Comparison of ENCODE assay signal across 21 mouse cellular contexts in genomic region chr10:104686669-104687068, GRCm38 (mm10).
DNase-seq lines count a peak whose midpoint lies in the region; ATAC-seq and TF ChIP-seq lines count a peak whose summit lies in the region.
"Had no signal": no experiment of that assay in that cellular context is flagged by ENCODE, and none has a peak within 500 bp of the region (broad histone marks: within the 10 kb centered on the region; RNA-seq: fewer than 3 reads in every experiment).

No protein-coding gene starts in this region.

- no peak overlapping the region for H3K4me3 ChIP-seq in forebrain, embryonic 12.5 days (replicated peaks)
- H3K4me3 ChIP-seq in forebrain, embryonic 10.5 days = no peak overlapping the region
- H3K4me3 ChIP-seq in intestine, postnatal 0 days (ENCODE audit: low read depth, low read length) = no peak overlapping the region
- H3K4me3 ChIP-seq: embryonic facial prominence, embryonic 10.5 days; layer of hippocampus, adult 2 months; limb, embryonic 13.5 days; megakaryocyte, embryonic 14.5 days had no signal

- H3K4me1 ChIP-seq in forebrain, embryonic 12.5 days = no peaks in the 10 kb centered on the region
- H3K4me1 ChIP-seq in forebrain, embryonic 10.5 days = no peaks in the 10 kb centered on the region
- no peaks in the 10 kb centered on the region for H3K4me1 ChIP-seq in intestine, postnatal 0 days (replicated peaks; ENCODE audit: control insufficient read depth, insufficient read depth, low read length)
- H3K4me1 ChIP-seq: embryonic facial prominence, embryonic 10.5 days; limb, embryonic 13.5 days; megakaryocyte, embryonic 14.5 days had no signal

- H3K9ac ChIP-seq in forebrain, embryonic 12.5 days = no peak overlapping the region
- H3K9ac ChIP-seq in intestine, postnatal 0 days (ENCODE audit: low read depth, low read length) = no peak overlapping the region
- H3K9ac ChIP-seq: limb, embryonic 13.5 days; liver, embryonic 14.5 days had no signal

- 84% methylated on average over 6 of the region's 6 CpGs for whole genome bisulfite sequencing in forebrain, embryonic 12.5 days
- WGBS in forebrain, embryonic 10.5 days = 95% methylated on average over 6 of the region's 6 CpGs
- 93% methylated on average over 6 of the region's 6 CpGs for WGBS in intestine, postnatal 0 days

- H3K27ac ChIP-seq in forebrain, embryonic 12.5 days = no peak overlapping the region
- no peak overlapping the region for H3K27ac ChIP-seq in forebrain, embryonic 10.5 days
- no peak overlapping the region for H3K27ac ChIP-seq in intestine, postnatal 0 days (ENCODE audit: low read depth, low read length)
- H3K27ac ChIP-seq: embryonic facial prominence, embryonic 10.5 days; kidney, postnatal 0 days; layer of hippocampus, adult 2 months; limb, embryonic 13.5 days; liver, embryonic 14.5 days had no signal

- ATAC-seq in forebrain, embryonic 12.5 days (ENCODE audit: low FRiP score) = peak; percentile 39; the same call in 1 of the 2 replicates
- ATAC-seq in intestine, postnatal 0 days = no peak
- ATAC-seq: activated CD4-positive, CD25-positive, alpha-beta regulatory T cell, adult 4 months had no signal

- no peak for TF ChIP-seq CTCF in intestine, postnatal 0 days (IDR thresholded peaks at IDR 0.05; ENCODE audit: low read depth)

- DNase-seq in forebrain, embryonic 10.5 days (ENCODE audit: extremely low spot score, low spot score) = no peak
- peak; percentile 1 for DNase-seq in left cerebral cortex, adult 11 months (ENCODE audit: low spot score)
- no peak for DNase-seq in left cerebral cortex, adult 8-10 months (ENCODE audit: low spot score in 2 of 2)
- peak; percentile 6 to 13 for DNase-seq in right cerebral cortex, adult 2 months (ENCODE audit: low spot score in 2 of 2)
- DNase-seq in right cerebral cortex, postnatal 25 days = no peak
- peak; percentile 15 to 56 for DNase-seq in layer of hippocampus, postnatal 14 days (ENCODE audit: low spot score in 2 of 2)
- DNase-seq: adrenal gland, postnatal 10 days; cerebellum, adult 11-12 months; kidney, adult 18-20 months; midbrain, embryonic 14.5 days; thymus, postnatal 14 days had no signal

- no peaks in the 10 kb centered on the region for H3K9me3 ChIP-seq in forebrain, embryonic 12.5 days
- H3K9me3 ChIP-seq in forebrain, embryonic 10.5 days = no peaks in the 10 kb centered on the region
- no peaks in the 10 kb centered on the region for H3K9me3 ChIP-seq in intestine, postnatal 0 days (ENCODE audit: control insufficient read depth)
- H3K9me3 ChIP-seq: embryonic facial prominence, embryonic 10.5 days; G1E; limb, embryonic 13.5 days had no signal

- H3K36me3 ChIP-seq in forebrain, embryonic 12.5 days (replicated peaks) = no peaks in the 10 kb centered on the region
- no peaks in the 10 kb centered on the region for H3K36me3 ChIP-seq in forebrain, embryonic 10.5 days (replicated peaks)
- no peaks in the 10 kb centered on the region for H3K36me3 ChIP-seq in intestine, postnatal 0 days (ENCODE audit: control insufficient read depth, insufficient read depth)
- H3K36me3 ChIP-seq: embryonic facial prominence, embryonic 10.5 days; G1E; limb, embryonic 13.5 days had no signal

- no peak overlapping the region for H3K4me2 ChIP-seq in forebrain, embryonic 12.5 days
- H3K4me2 ChIP-seq in intestine, postnatal 0 days (replicated peaks; ENCODE audit: low read depth) = no peak overlapping the region
- H3K4me2 ChIP-seq: limb, embryonic 13.5 days had no signal

- no peaks in the 10 kb centered on the region for H3K27me3 ChIP-seq in forebrain, embryonic 12.5 days
- H3K27me3 ChIP-seq in forebrain, embryonic 10.5 days (ENCODE audit: poor library complexity, severe bottlenecking) = no peaks in the 10 kb centered on the region
- no peaks in the 10 kb centered on the region for H3K27me3 ChIP-seq in intestine, postnatal 0 days (replicated peaks; ENCODE audit: control insufficient read depth, insufficient read depth, low read length)
- H3K27me3 ChIP-seq: limb, embryonic 13.5 days; megakaryocyte, embryonic 14.5 days had no signal

Comparison
In these comparisons a context has a peak if more than half of its experiments do, and no peak if none do; other contexts are left out.
1. DNase-seq: peak in left cerebral cortex, adult 11 months (single experiment), right cerebral cortex, adult 2 months (2 of 2) and layer of hippocampus, postnatal 14 days (2 of 2); none in forebrain, embryonic 10.5 days (single experiment), left cerebral cortex, adult 8-10 months (0 of 2) and right cerebral cortex, postnatal 25 days (single experiment).